Mouse (Mus musculus): ENCODE results near the gene Ntn1. TPM values are rescaled to one million over a fixed set of nuclear protein-coding genes. Genes with fewer than 3 reads are reported as not detected.

Ntn1 gene
- total RNA-seq, 2 experiments from 2014 or later, result 72.7 to 76.0 TPM

GRCm38 (mm10) chr11:68270730-68271467, 129.7 kb downstream of the Ntn1 start:
- no peak for DNase-seq

- DNase-seq, result peak; percentile 41 to 63
Observed at GRCm38 (mm10) chr11:68264276-68264675, 136.3 kb downstream of the Ntn1 start.

GRCm38 (mm10) chr11:68263100-68263499, 137.5 kb downstream of the Ntn1 start:
- DNase-seq, result no peak

GRCm38 (mm10) chr11:68261162-68261892, 139.3 kb downstream of the Ntn1 start:
- peak; percentile 36 to 38 for DNase-seq

GRCm38 (mm10) chr11:68260399-68260798, 140.2 kb downstream of the Ntn1 start:
- DNase-seq, result no peak

GRCm38 (mm10) chr11:68258498-68258897, 142.1 kb downstream of the Ntn1 start:
- no peak for DNase-seq

GRCm38 (mm10) chr11:68253531-68253930, 147.1 kb downstream of the Ntn1 start:
- peak in 1 of 2 experiments; percentile 26 for DNase-seq

- DNase-seq, result no peak
Observed at GRCm38 (mm10) chr11:68250106-68250505, 150.5 kb downstream of the Ntn1 start.

GRCm38 (mm10) chr11:68247897-68248296, 152.7 kb downstream of the Ntn1 start:
- no peak for DNase-seq

- DNase-seq, result no peak
Observed at GRCm38 (mm10) chr11:68244992-68245261, 155.7 kb downstream of the Ntn1 start.

GRCm38 (mm10) chr11:68244254-68244991, 156.2 kb downstream of the Ntn1 start:
- no peak for DNase-seq

- no peak for DNase-seq
Observed at GRCm38 (mm10) chr11:68239756-68240155, 160.9 kb downstream of the Ntn1 start.

GRCm38 (mm10) chr11:68233469-68233965, 167.1 kb downstream of the Ntn1 start:
- DNase-seq, result no peak

GRCm38 (mm10) chr11:68231558-68231957, 169.1 kb downstream of the Ntn1 start:
- DNase-seq, result no peak

GRCm38 (mm10) chr11:68228941-68229665, 171.5 kb downstream of the Ntn1 start:
- peak in 1 of 2 experiments; percentile 27 for DNase-seq

GRCm38 (mm10) chr11:68227837-68228236, 172.8 kb downstream of the Ntn1 start:
- no peak for DNase-seq

GRCm38 (mm10) chr11:68226654-68227057, 174.0 kb downstream of the Ntn1 start:
- no peak for DNase-seq

- no peak for DNase-seq
Observed at GRCm38 (mm10) chr11:68223143-68223542, 177.5 kb downstream of the Ntn1 start.

- no peak for DNase-seq
Observed at GRCm38 (mm10) chr11:68222209-68222608, 178.4 kb downstream of the Ntn1 start.

- DNase-seq, result no peak
Observed at GRCm38 (mm10) chr11:68220733-68221132, 179.9 kb downstream of the Ntn1 start.

GRCm38 (mm10) chr11:68216041-68216440, 184.6 kb downstream of the Ntn1 start:
- DNase-seq, result no peak

Measured in heart, adult 18-20 months (tissue).